Mouse (Mus musculus) G1E (cell line): ENCODE results near the gene B3glct.

ENCODE experiments used
- CTCF ChIP-seq: IDR thresholded peaks from 2 replicates; pipeline ENCODE4 v1.5.1; 2012; ENCODE audit warnings: low read depth, low read length, inconsistent platforms, mixed read lengths
- GATA2 ChIP-seq: IDR thresholded peaks from 2 replicates; pipeline ENCODE4 v1.6.1; 2012; ENCODE audit warnings: low read depth, low read length, inconsistent platforms, borderline replicate concordance
- POLR2AphosphoS5 ChIP-seq: IDR thresholded peaks from 2 replicates; pipeline ENCODE4 v1.6.1; 2012; ENCODE audit warnings: low read depth, low read length, inconsistent platforms; ENCODE audit not compliant: insufficient replicate concordance
- TAL1 ChIP-seq: conservative IDR thresholded peaks from 2 replicates; pipeline ENCODE4 v1.6.1; 2012; ENCODE audit warnings: low read depth, low read length, inconsistent platforms, mixed read lengths

GRCm38 (mm10) chr5:149689860-149690259 lies 11.8 kb downstream of the B3glct start:
- TF ChIP-seq CTCF (no peak), TAL1 (no peak), POLR2AphosphoS5 (no peak), GATA2 (no peak)
